10 mouse cellular contexts compared by ENCODE assay signal in genomic region chr3:100417772-100418311, GRCm38 (mm10).
DNase-seq lines count a peak whose midpoint lies in the region; ATAC-seq and TF ChIP-seq lines count a peak whose summit lies in the region.
"Had no signal": no experiment of that assay in that cellular context is flagged by ENCODE, and none has a peak within 500 bp of the region (broad histone marks: within the 10 kb centered on the region; RNA-seq: fewer than 3 reads in every experiment).

No protein-coding gene starts in this region.

- TF ChIP-seq EP300 in heart, adult 2 months (IDR thresholded peaks at IDR 0.05; ENCODE audit: insufficient read depth, low read depth, low read length), result no peak

- no peaks in the 10 kb centered on the region for H3K79me2 ChIP-seq in heart, adult 2 months (replicated peaks; ENCODE audit: control insufficient read depth, insufficient read depth, low read length)

- no peak overlapping the region for H3K4me3 ChIP-seq in heart, embryonic 14.5 days (ENCODE audit: control insufficient read depth in 1 of 2, insufficient read depth in 1 of 2, low read depth in 1 of 2, low read length in 2 of 2)
- no peak overlapping the region for H3K4me3 ChIP-seq in heart, adult 2 months
- H3K4me3 ChIP-seq in hindbrain, embryonic 15.5 days, result no peak overlapping the region
- no peak overlapping the region for H3K4me3 ChIP-seq in midbrain, embryonic 15.5 days
- H3K4me3 ChIP-seq: gastrocnemius, adult 2 months; megakaryocyte, embryonic 14.5 days had no signal

- H3K4me1 ChIP-seq in heart, embryonic 14.5 days (ENCODE audit: control insufficient read depth in 2 of 2, insufficient read depth in 2 of 2, low read length in 2 of 2), result peaks cover 18 to 34% of the 10 kb centered on the region in 2 experiments
- no peaks in the 10 kb centered on the region; the same call in 1 of the 2 replicates for H3K4me1 ChIP-seq in heart, adult 2 months (ENCODE audit: control insufficient read depth, insufficient read depth, low read length)
- peaks cover 11% of the 10 kb centered on the region; the same call in 1 of the 2 replicates for H3K4me1 ChIP-seq in hindbrain, embryonic 15.5 days (replicated peaks)
- no peaks in the 10 kb centered on the region for H3K4me1 ChIP-seq in midbrain, embryonic 15.5 days

- TF ChIP-seq CTCF in heart, adult 2 months (IDR thresholded peaks at IDR 0.05), result no peak

- ATAC-seq in heart, embryonic 14.5 days (ENCODE audit: insufficient number of reproducible peaks, insufficient read depth, low FRiP score, low read depth), result no peak
- ATAC-seq in hindbrain, embryonic 15.5 days (ENCODE audit: low FRiP score, low read depth), result peak; percentile 78
- ATAC-seq in midbrain, embryonic 15.5 days (replicated peaks), result peak; percentile 72
- ATAC-seq in inflammation-experienced regulatory T-cells, adult 6 months, result no peak
- no peak for ATAC-seq in granulocyte monocyte progenitor cell, adult 5-6 weeks (replicated peaks; ENCODE audit: poor library complexity, severe bottlenecking)

- H3K4me2 ChIP-seq in heart, embryonic 14.5 days (ENCODE audit: low read length), result peak overlapping the region; percentile 24; the same call in 1 of the 2 replicates
- H3K4me2 ChIP-seq in hindbrain, embryonic 15.5 days, result peak overlapping the region; percentile 36
- peak overlapping the region; percentile 38 for H3K4me2 ChIP-seq in midbrain, embryonic 15.5 days

- intact Hi-C loops in heart, adult 2 months (cut with DNase I), result no loop called here

- H3K36me3 ChIP-seq in heart, embryonic 14.5 days (ENCODE audit: control insufficient read depth, insufficient read depth, low read length), result no peaks in the 10 kb centered on the region
- no peaks in the 10 kb centered on the region for H3K36me3 ChIP-seq in heart, adult 2 months (ENCODE audit: control insufficient read depth, insufficient read depth, low read length)
- no peaks in the 10 kb centered on the region for H3K36me3 ChIP-seq in hindbrain, embryonic 15.5 days
- H3K36me3 ChIP-seq in midbrain, embryonic 15.5 days (replicated peaks), result no peaks in the 10 kb centered on the region

- TF ChIP-seq POLR2A in heart, adult 2 months (IDR thresholded peaks at IDR 0.05; ENCODE audit: insufficient read depth, low read depth, low read length), result no peak

- no peaks in the 10 kb centered on the region for H3K27me3 ChIP-seq in heart, embryonic 14.5 days (ENCODE audit: control insufficient read depth, insufficient read depth, low read length)
- no peaks in the 10 kb centered on the region for H3K27me3 ChIP-seq in heart, adult 2 months (ENCODE audit: control insufficient read depth, insufficient read depth, low read length)
- H3K27me3 ChIP-seq in hindbrain, embryonic 15.5 days, result no peaks in the 10 kb centered on the region
- no peaks in the 10 kb centered on the region for H3K27me3 ChIP-seq in midbrain, embryonic 15.5 days (replicated peaks)

- peak overlapping the region in 1 of 2 experiments; percentile 17; a peak in 1 of 4 replicates for H3K27ac ChIP-seq in heart, embryonic 14.5 days (replicated peaks in 1 of 2; ENCODE audit: control insufficient read depth in 1 of 2, insufficient read depth in 1 of 2, low read depth in 2 of 2, low read length in 2 of 2)
- H3K27ac ChIP-seq in heart, adult 2 months, result no peak overlapping the region
- 0 out of 2 replicates have a peak overlapping the region, but pooled peaks have one; percentile 41 for H3K27ac ChIP-seq in hindbrain, embryonic 15.5 days (replicated peaks)
- H3K27ac ChIP-seq in midbrain, embryonic 15.5 days, result no peak overlapping the region
- H3K27ac ChIP-seq: gastrocnemius, adult 2 months had no signal

- no peak overlapping the region for H3K9ac ChIP-seq in heart, embryonic 14.5 days (ENCODE audit: low read length)
- H3K9ac ChIP-seq in heart, adult 2 months (ENCODE audit: low read depth, low read length), result no peak overlapping the region
- no peak overlapping the region for H3K9ac ChIP-seq in hindbrain, embryonic 15.5 days
- H3K9ac ChIP-seq in midbrain, embryonic 15.5 days, result no peak overlapping the region

- 28% methylated on average over 10 of the region's 10 CpGs for WGBS in heart, embryonic 14.5 days
- 27% methylated on average over 10 of the region's 10 CpGs for WGBS in heart, adult 2 months
- WGBS in hindbrain, embryonic 15.5 days, result 15% methylated on average over 10 of the region's 10 CpGs
- 9% methylated on average over 10 of the region's 10 CpGs for WGBS in midbrain, embryonic 15.5 days

- H3K9me3 ChIP-seq in heart, embryonic 14.5 days (ENCODE audit: control insufficient read depth, low read length), result no peaks in the 10 kb centered on the region
- no peaks in the 10 kb centered on the region for H3K9me3 ChIP-seq in hindbrain, embryonic 15.5 days
- H3K9me3 ChIP-seq in midbrain, embryonic 15.5 days, result no peaks in the 10 kb centered on the region
- H3K9me3 ChIP-seq: megakaryocyte, embryonic 14.5 days had no signal

- DNase-seq in heart, adult 2 months, result no peak
- peak; percentile 33 for DNase-seq in embryo, embryonic 11 days
- no peak for DNase-seq in thymus, postnatal 0 days (ENCODE audit: low spot score)
- DNase-seq: gastrocnemius, adult 2 months had no signal

Comparison
In these comparisons a context has a peak if more than half of its experiments do, and no peak if none do; other contexts are left out.
1. ATAC-seq: peak in hindbrain, embryonic 15.5 days (single experiment) and midbrain, embryonic 15.5 days (single experiment); none in heart, embryonic 14.5 days (single experiment), inflammation-experienced regulatory T-cells, adult 6 months (single experiment) and granulocyte monocyte progenitor cell, adult 5-6 weeks (single experiment).
2. Peak in every context shown above with its lines, with median percentiles within 50 percentile points of each other: H3K4me2 ChIP-seq.